Mouse (Mus musculus) erythroblast, embryonic 14.5 days (primary cell): ENCODE measurements around the gene Ralgds. TPM values are rescaled to one million over a fixed set of nuclear protein-coding genes. Genes with fewer than 3 reads are reported as not detected.

Source experiments
- H3K27me3 ChIP-seq: 2 replicates; pipeline ENCODE4 v1.6.1; 2012; ENCODE audit warnings: inconsistent platforms; ENCODE audit not compliant: control insufficient read depth
- H3K36me3 ChIP-seq: 2 replicates; pipeline ENCODE4 v1.6.1; 2012; ENCODE audit warnings: mild to moderate bottlenecking, inconsistent platforms; ENCODE audit not compliant: control insufficient read depth
- H3K4me1 ChIP-seq: 2 replicates; pipeline ENCODE4 v1.6.1; 2012; ENCODE audit warnings: inconsistent platforms; ENCODE audit not compliant: control insufficient read depth
- H3K4me3 ChIP-seq: replicated peaks from 2 replicates; pipeline ENCODE3; 2012; ENCODE audit warnings: moderate library complexity, mild to moderate bottlenecking, inconsistent platforms
- H3K9me3 ChIP-seq: 2 replicates; pipeline ENCODE4 v1.6.1; 2012; ENCODE audit warnings: low read length, inconsistent platforms, mixed read lengths; ENCODE audit not compliant: control insufficient read depth
- GATA1 ChIP-seq: IDR thresholded peaks from 2 replicates; pipeline ENCODE4 v1.6.1; 2012; ENCODE audit warnings: low read length, inconsistent platforms, mixed read lengths
- TAL1 ChIP-seq: IDR thresholded peaks from 3 replicates; pipeline ENCODE4 v1.6.1; 2012; ENCODE audit warnings: low read length, inconsistent platforms, mixed read lengths
- polyA plus RNA-seq: library from polyadenylated mRNA; stranded (reverse); fragments of >175 nt; gene quantifications from 2 replicates; pipeline ENCODE4 v1.2.3, GENCODE M21; 2012

Ralgds gene
- polyA plus RNA-seq, 1 experiment: 0.06 TPM

DNA sequence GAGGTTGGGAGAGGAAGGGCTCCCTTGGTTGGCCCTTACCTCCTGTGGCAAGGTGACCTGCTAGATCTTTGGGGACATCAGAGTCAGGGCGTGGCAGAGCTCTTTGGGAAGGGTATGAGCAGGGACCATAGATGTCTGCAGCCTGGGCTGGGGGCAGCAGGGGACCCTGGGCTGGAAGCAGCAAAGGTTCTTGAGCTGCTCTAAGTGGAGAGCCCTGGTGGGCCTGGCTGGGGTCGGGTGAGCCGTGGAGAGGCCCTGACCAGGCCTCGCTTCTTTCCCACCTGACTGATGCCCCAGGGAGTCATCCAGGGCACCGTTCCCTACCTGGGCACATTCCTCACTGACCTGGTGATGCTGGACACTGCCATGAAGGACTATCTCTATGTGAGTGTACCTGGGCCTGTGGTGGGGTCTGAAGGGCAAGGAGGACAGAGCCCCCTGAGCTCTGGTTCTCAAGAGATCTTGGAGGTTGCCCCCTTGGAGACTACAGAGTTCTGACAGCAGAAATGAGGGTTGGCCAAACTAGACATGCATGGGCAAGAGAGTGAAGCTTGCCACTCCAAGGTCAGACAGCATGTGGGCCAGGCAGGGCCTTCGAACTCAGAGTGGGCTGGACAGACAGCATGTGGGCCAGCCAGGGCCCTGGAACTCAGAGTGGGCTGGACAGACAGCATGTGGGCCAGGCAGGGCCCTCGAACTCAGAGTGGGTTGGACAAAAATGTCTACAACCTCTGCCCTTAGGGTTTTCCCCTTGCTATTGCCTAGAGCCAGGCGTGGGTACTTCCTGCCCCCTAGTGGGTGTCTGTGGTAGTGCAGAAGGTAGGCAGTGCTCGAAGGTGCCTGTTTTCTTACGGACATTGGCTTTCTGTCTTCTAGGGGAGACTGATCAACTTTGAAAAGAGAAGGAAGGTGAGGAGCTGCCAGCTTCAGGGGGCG, 34.6 kb downstream of the Ralgds start:
- no peak overlapping the region for H3K4me3 ChIP-seq
- H3K4me1 ChIP-seq: no peaks in the 10 kb centered on the region
- H3K27me3 ChIP-seq: no peaks in the 10 kb centered on the region
- H3K36me3 ChIP-seq: no peaks in the 10 kb centered on the region; the same call in 1 of the 2 replicates
- no peaks in the 10 kb centered on the region for H3K9me3 ChIP-seq
- TF ChIP-seq TAL1 (no peak), GATA1 (no peak)

- no peaks in the 10 kb centered on the region for H3K27me3 ChIP-seq
- H3K4me3 ChIP-seq: no peak overlapping the region
- no peaks in the 10 kb centered on the region; the same call in 1 of the 2 replicates for H3K36me3 ChIP-seq
- TF ChIP-seq TAL1: no peak
- H3K9me3 ChIP-seq: no peaks in the 10 kb centered on the region
- H3K4me1 ChIP-seq: no peaks in the 10 kb centered on the region
These were observed 36.2 kb downstream of the Ralgds start for GRCm38 (mm10) chr2:28549157-28549556.

DNA sequence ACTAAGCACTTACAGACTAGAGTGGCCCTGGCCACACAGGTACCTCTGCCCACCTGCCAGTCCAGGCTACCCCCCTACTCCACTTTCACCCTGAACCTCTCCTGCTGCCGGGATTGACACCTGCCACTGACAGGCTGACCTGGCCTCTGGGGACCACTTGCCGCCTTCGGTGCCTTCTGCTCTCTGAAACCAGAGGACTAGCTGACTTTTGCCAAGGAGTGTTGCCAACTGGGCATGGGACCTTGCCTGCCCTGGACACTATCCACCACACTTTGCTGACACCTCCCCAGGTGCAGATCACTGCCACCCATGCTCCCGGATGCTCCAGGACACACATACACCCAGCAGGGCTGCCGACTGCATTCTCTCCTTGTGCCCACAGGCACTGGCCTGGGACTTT, 39.4 kb downstream of the Ralgds start:
- TF ChIP-seq GATA1: no peak
- TF ChIP-seq TAL1: no peak
- H3K27me3 ChIP-seq: no peaks in the 10 kb centered on the region
- no peaks in the 10 kb centered on the region; the same call in 1 of the 2 replicates for H3K36me3 ChIP-seq
- no peak overlapping the region for H3K4me3 ChIP-seq
- no peaks in the 10 kb centered on the region for H3K4me1 ChIP-seq
- H3K9me3 ChIP-seq: no peaks in the 10 kb centered on the region

- no peaks in the 10 kb centered on the region for H3K9me3 ChIP-seq
- no peaks in the 10 kb centered on the region; the same call in 1 of the 2 replicates for H3K36me3 ChIP-seq
- TF ChIP-seq GATA1: no peak
- TF ChIP-seq TAL1: no peak
- no peaks in the 10 kb centered on the region for H3K27me3 ChIP-seq
- H3K4me1 ChIP-seq: no peaks in the 10 kb centered on the region
- no peak overlapping the region for H3K4me3 ChIP-seq
These were observed 44.5 kb downstream of the Ralgds start for GRCm38 (mm10) chr2:28557452-28557851.

- H3K27me3 ChIP-seq: no peaks in the 10 kb centered on the region
- H3K4me1 ChIP-seq: no peaks in the 10 kb centered on the region
- peaks cover 33% of the 10 kb centered on the region for H3K36me3 ChIP-seq
- TF ChIP-seq TAL1 (no peak), GATA1 (no peak)
- no peaks in the 10 kb centered on the region for H3K9me3 ChIP-seq
- no peak within 1 kb of the TSS for H3K4me3 ChIP-seq
These were observed 50.4 kb downstream of the Ralgds start, which contains the start of gene Cel for GRCm38 (mm10) chr2:28563303-28563702. TSS of gene Cel (minus strand) at chr2:28563403.

- TF ChIP-seq TAL1: no peak
- TF ChIP-seq GATA1: no peak
- no peaks in the 10 kb centered on the region for H3K4me1 ChIP-seq
- no peaks in the 10 kb centered on the region for H3K9me3 ChIP-seq
- H3K36me3 ChIP-seq: peaks cover 38% of the 10 kb centered on the region
- H3K27me3 ChIP-seq: no peaks in the 10 kb centered on the region
- H3K4me3 ChIP-seq: no peak overlapping the region
These were observed 50.9 kb downstream of the Ralgds start for GRCm38 (mm10) chr2:28563830-28564229.

DNA sequence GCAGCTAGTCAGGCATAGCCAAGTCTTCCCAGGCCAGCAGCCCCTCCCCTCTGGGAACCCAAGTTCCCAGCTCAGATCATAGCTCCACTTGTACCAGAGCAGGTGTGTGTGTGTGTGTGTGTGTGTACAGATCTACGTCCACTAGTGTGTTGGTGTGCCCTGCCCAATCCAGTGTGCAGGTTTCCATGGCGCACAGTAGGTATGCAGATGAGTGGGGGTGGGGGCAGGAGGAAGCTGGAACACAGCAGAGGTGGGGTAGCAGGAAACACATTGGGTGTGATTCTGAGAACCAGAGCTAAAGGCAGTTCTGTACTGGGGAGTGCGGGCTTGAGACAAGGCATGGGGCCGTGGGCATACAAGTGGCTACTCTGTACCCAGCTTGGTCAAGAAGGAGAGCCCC, 51.5 kb downstream of the Ralgds start:
- Histone ChIP-seq H3K9me3 (no peaks in the 10 kb centered on the region), H3K4me3 (no peak overlapping the region), H3K27me3 (no peaks in the 10 kb centered on the region), H3K36me3 (peaks cover 44% of the 10 kb centered on the region), H3K4me1 (no peaks in the 10 kb centered on the region)
- TF ChIP-seq GATA1 (no peak), TAL1 (no peak)

DNA sequence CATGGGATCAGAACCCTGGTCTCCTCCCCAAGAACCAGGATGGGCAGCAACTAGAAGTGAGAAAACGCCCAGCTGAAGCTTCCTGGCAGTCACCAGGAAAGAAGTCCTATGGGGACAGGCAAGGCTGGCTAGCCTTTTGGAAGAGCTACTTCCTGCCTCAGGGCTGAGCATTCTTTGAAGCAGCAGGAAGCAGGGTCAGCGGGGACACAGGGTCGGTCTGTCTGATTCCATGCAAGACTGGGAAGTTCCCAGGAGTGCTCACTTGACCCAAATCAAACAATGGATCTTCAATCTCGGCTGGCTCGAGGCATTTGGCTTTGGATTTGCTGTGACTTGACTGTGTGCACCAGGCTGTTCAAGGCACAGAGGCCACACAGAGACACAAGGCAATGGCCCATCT, 53.6 kb downstream of the Ralgds start:
- Histone ChIP-seq H3K9me3 (no peaks in the 10 kb centered on the region), H3K4me1 (no peaks in the 10 kb centered on the region), H3K4me3 (no peak overlapping the region), H3K27me3 (no peaks in the 10 kb centered on the region), H3K36me3 (peaks cover 65% of the 10 kb centered on the region)
- TF ChIP-seq GATA1: no peak
- no peak for TF ChIP-seq TAL1

DNA sequence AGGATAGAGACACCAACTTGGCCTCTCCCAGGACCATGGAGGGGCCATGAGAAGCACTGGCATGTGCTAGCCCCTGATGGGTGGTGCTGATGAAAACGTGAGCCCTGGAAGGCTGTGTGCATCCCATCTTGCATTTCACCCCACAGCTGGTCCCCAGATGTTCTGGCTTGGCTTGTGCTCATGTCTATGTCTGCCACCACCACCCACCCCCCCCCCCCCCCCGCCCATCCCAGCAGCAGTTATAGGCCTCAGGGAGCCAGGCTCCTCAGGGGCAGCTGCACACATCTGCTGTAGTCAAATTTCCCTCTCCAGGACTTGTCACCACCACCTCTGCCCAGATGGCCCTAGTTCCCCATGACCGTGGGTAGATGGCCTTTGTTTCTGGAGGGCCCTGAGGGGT, 57.0 kb downstream of the Ralgds start:
- no peaks in the 10 kb centered on the region for H3K9me3 ChIP-seq
- no peaks in the 10 kb centered on the region for H3K27me3 ChIP-seq
- no peak overlapping the region for H3K4me3 ChIP-seq
- no peaks in the 10 kb centered on the region for H3K4me1 ChIP-seq
- TF ChIP-seq GATA1 (no peak), TAL1 (no peak)
- H3K36me3 ChIP-seq: peaks cover 98% of the 10 kb centered on the region
